Mouse (Mus musculus): ENCODE measurements around the gene Cox10.

DNA sequence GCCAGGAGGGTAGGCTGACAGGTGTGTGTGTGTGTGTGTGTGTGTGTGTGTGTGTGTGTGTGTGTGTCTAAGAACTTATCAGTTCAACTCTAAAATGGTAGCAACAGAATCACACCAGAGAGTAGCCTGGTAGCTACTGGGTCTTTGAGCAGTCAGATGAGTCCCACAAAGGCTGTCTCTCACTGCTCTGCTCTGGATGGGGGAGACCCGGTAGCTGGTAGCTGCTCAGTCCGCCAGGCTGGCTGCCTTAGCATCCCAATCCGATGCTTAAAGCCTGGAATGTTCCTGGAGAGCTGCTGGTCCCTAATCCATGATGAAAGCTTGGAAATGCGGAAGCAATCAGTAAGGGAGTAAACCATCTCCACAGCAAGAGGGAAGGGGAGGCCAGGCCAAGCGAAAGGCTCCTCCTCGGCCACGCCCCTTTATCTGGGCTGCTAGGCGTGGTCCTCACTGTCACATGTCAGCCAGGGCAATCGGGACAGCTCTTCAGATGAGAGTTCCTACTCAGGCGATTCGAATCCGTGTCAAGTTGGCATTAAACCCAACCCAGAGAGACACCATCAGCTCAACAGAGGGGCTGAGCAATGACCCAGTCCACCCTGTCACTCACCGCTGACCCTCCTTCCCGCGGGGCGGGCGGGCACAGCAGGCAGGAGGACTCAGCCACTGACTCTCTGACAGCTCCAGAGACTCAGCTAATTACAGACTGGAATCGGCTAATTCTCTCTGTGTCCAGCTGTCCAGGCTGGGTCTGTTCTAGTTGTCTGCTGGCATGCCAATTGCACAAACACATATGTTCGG is 127.2 kb downstream of the Cox10 start:
- TF ChIP-seq RCOR1 (IDR thresholded peaks at IDR 0.05; ENCODE audit: low read depth, low read length) (no peak), POLR2A (IDR thresholded peaks at IDR 0.05; ENCODE audit: control insufficient read depth in 1 of 2, insufficient read depth in 1 of 2, low read depth in 1 of 2, low read length in 2 of 2, poor library complexity in 1 of 2) (no peak), HCFC1 (IDR thresholded peaks at IDR 0.05; ENCODE audit: low read depth, low read length) (no peak), TAL1 (IDR thresholded peaks at IDR 0.05; ENCODE audit: low read length) (no peak), CTCF (IDR thresholded peaks at IDR 0.05 in 2 of 3, conservative IDR thresholded peaks at IDR 0.05 in 1 of 3; ENCODE audit: control insufficient read depth in 1 of 3, insufficient read depth in 1 of 3, low read depth in 2 of 3, low read length in 3 of 3, poor library complexity in 1 of 3, severe bottlenecking in 1 of 3) (no peak), E2F4 (IDR thresholded peaks at IDR 0.05; ENCODE audit: borderline replicate concordance, low read depth, low read length) (no peak), ELF1 (IDR thresholded peaks at IDR 0.05; ENCODE audit: low read depth, low read length) (no peak)
